Mouse (Mus musculus): ENCODE measurements around the gene Cobl. TPM values are rescaled to one million over a fixed set of nuclear protein-coding genes. Genes with fewer than 3 reads are reported as not detected.

The Cobl gene
- total and polyA plus RNA-seq, 2 experiments from 2014 or later = 20.5 to 42.5 TPM

DNA sequence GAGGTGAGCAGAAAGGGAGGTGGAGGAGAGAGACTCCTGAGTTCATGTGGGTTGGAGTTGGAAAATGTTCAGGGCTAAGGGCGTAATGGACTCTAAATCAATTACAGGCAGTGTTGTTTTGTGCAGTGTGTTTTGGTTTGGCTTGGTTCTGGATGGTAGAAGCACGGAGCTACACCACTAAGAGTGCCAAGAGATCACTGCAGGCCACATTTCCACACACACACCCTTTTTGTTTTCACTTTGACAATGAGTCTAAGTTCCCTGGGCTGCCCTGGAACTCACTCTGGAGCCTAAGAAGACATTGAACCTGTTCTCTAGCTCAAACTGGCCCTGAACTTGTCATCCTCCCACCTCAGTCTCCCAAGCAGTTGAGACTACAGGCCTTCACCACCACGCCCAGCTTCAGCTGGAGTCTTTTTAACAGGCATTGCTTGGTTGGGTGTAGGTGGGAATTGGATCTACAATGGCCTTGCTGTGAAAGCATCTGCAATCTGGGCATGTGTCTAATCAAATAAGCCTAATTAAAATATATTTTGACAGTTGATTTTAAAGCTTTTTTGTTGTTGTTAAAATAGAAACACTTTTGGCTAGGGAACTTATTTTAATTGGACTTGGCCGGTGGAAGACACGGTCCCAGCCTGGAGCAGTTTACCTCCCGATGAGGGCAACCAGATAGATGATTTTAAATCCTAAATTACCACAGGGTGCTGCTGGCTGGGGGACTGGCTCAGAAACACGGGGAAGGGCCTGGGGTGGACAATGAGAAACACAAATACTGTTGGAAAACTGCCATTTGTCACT is 4.8 kb downstream of the Cobl start:
- no peak overlapping the region for H3K4me2 ChIP-seq (ENCODE audit: low read depth, low read length)
- 75% methylated on average over 7 of the region's 7 CpGs for WGBS
- H3K9ac ChIP-seq (replicated peaks; ENCODE audit: low read depth, low read length) = no peak overlapping the region
- no peak for ATAC-seq (ENCODE audit: insufficient read depth, low read depth)
- TF ChIP-seq CTCF (IDR thresholded peaks at IDR 0.05; ENCODE audit: low read depth) (no peak), EP300 (IDR thresholded peaks at IDR 0.05; ENCODE audit: low read depth) (no peak)
- peaks cover 10% of the 10 kb centered on the region for H3K4me1 ChIP-seq (ENCODE audit: control insufficient read depth, insufficient read depth)
- no peak overlapping the region for H3K4me3 ChIP-seq (ENCODE audit: low read depth, low read length)
- H3K9me3 ChIP-seq (replicated peaks; ENCODE audit: control insufficient read depth, low read length) = no peaks in the 10 kb centered on the region
- peaks cover 6% of the 10 kb centered on the region for H3K27me3 ChIP-seq (ENCODE audit: control insufficient read depth, insufficient read depth, low read length)
- no peak for DNase-seq (ENCODE audit: low spot score)
- no peak overlapping the region for H3K27ac ChIP-seq (ENCODE audit: low read depth)
- no peaks in the 10 kb centered on the region for H3K36me3 ChIP-seq (replicated peaks; ENCODE audit: control insufficient read depth, insufficient read depth, low read length)

- H3K4me2 ChIP-seq (ENCODE audit: low read depth, low read length) = no peak overlapping the region
- no peak for DNase-seq (ENCODE audit: low spot score)
- no peak for TF ChIP-seq CTCF (IDR thresholded peaks at IDR 0.05; ENCODE audit: low read depth)
- no peak for TF ChIP-seq EP300 (IDR thresholded peaks at IDR 0.05; ENCODE audit: low read depth)
- H3K9ac ChIP-seq (replicated peaks; ENCODE audit: low read depth, low read length) = no peak overlapping the region
- H3K36me3 ChIP-seq (replicated peaks; ENCODE audit: control insufficient read depth, insufficient read depth, low read length) = no peaks in the 10 kb centered on the region
- no peak for ATAC-seq (ENCODE audit: insufficient read depth, low read depth)
- H3K4me1 ChIP-seq (ENCODE audit: control insufficient read depth, insufficient read depth) = peaks cover 10% of the 10 kb centered on the region
- WGBS = 40% methylated on average over 3 of the region's 3 CpGs
- no peak overlapping the region for H3K27ac ChIP-seq (ENCODE audit: low read depth)
- peaks cover 2% of the 10 kb centered on the region for H3K27me3 ChIP-seq (ENCODE audit: control insufficient read depth, insufficient read depth, low read length)
- H3K4me3 ChIP-seq (ENCODE audit: low read depth, low read length) = no peak overlapping the region
- no peaks in the 10 kb centered on the region for H3K9me3 ChIP-seq (replicated peaks; ENCODE audit: control insufficient read depth, low read length)
Observed at GRCm38 (mm10) chr11:12458814-12459213, 5.9 kb downstream of the Cobl start.

- peaks cover 10% of the 10 kb centered on the region for H3K4me1 ChIP-seq (ENCODE audit: control insufficient read depth, insufficient read depth)
- no peak overlapping the region for H3K4me3 ChIP-seq (ENCODE audit: low read depth, low read length)
- TF ChIP-seq CTCF (IDR thresholded peaks at IDR 0.05; ENCODE audit: low read depth) (no peak), EP300 (IDR thresholded peaks at IDR 0.05; ENCODE audit: low read depth) (no peak; the same call in 1 of the 2 replicates)
- H3K27me3 ChIP-seq (ENCODE audit: control insufficient read depth, insufficient read depth, low read length) = no peaks in the 10 kb centered on the region
- H3K9me3 ChIP-seq (replicated peaks; ENCODE audit: control insufficient read depth, low read length) = no peaks in the 10 kb centered on the region
- no peaks in the 10 kb centered on the region for H3K36me3 ChIP-seq (replicated peaks; ENCODE audit: control insufficient read depth, insufficient read depth, low read length)
- H3K9ac ChIP-seq (replicated peaks; ENCODE audit: low read depth, low read length) = no peak overlapping the region
- peak; percentile 89 for ATAC-seq (ENCODE audit: insufficient read depth, low read depth)
- H3K4me2 ChIP-seq (ENCODE audit: low read depth, low read length) = no peak overlapping the region
- WGBS = 35% methylated on average over 2 of the region's 2 CpGs
- no peak overlapping the region for H3K27ac ChIP-seq (ENCODE audit: low read depth)
- peak; percentile 49 for DNase-seq (ENCODE audit: low spot score)
Observed at GRCm38 (mm10) chr11:12458392-12458791, 6.4 kb downstream of the Cobl start.

GRCm38 (mm10) chr11:12448101-12448500 is 16.7 kb downstream of the Cobl start:
- H3K4me3 ChIP-seq (ENCODE audit: low read depth, low read length) = no peak overlapping the region
- no peak for ATAC-seq (ENCODE audit: insufficient read depth, low read depth)
- H3K27ac ChIP-seq (ENCODE audit: low read depth) = no peak overlapping the region
- TF ChIP-seq EP300 (IDR thresholded peaks at IDR 0.05; ENCODE audit: low read depth) (no peak), CTCF (IDR thresholded peaks at IDR 0.05; ENCODE audit: low read depth) (no peak)
- no peaks in the 10 kb centered on the region for H3K27me3 ChIP-seq (ENCODE audit: control insufficient read depth, insufficient read depth, low read length)
- H3K4me1 ChIP-seq (ENCODE audit: control insufficient read depth, insufficient read depth) = no peaks in the 10 kb centered on the region
- DNase-seq (ENCODE audit: low spot score) = no peak
- H3K9me3 ChIP-seq (replicated peaks; ENCODE audit: control insufficient read depth, low read length) = no peaks in the 10 kb centered on the region
- no peak overlapping the region for H3K4me2 ChIP-seq (ENCODE audit: low read depth, low read length)
- H3K9ac ChIP-seq (replicated peaks; ENCODE audit: low read depth, low read length) = no peak overlapping the region
- no peaks in the 10 kb centered on the region for H3K36me3 ChIP-seq (replicated peaks; ENCODE audit: control insufficient read depth, insufficient read depth, low read length)
- WGBS = 78% methylated on average over 3 of the region's 3 CpGs

DNA sequence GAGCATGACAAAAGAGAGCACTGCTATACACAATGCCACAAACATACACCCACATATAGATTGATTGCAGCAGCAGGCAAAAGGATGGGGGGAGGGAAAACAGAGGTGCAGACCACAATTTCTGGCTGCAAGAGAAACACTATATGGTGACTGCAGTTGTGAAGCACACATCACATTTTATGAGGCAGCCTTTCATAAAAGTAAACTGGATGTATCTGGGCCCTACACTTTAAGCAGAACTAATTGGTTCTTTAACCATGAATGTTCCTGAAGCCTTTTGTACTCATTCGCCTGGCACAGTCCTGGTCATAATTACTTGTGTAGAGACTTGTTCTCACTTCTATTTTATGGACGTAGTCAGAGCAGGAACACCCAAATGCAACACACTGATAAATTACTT is 19.5 kb downstream of the Cobl start:
- Histone ChIP-seq H3K27me3 (ENCODE audit: control insufficient read depth, insufficient read depth, low read length) (no peaks in the 10 kb centered on the region), H3K9ac (replicated peaks; ENCODE audit: low read depth, low read length) (no peak overlapping the region), H3K4me1 (ENCODE audit: control insufficient read depth, insufficient read depth) (no peaks in the 10 kb centered on the region), H3K4me2 (ENCODE audit: low read depth, low read length) (no peak overlapping the region), H3K36me3 (replicated peaks; ENCODE audit: control insufficient read depth, insufficient read depth, low read length) (no peaks in the 10 kb centered on the region), H3K27ac (ENCODE audit: low read depth) (no peak overlapping the region), H3K4me3 (ENCODE audit: low read depth, low read length) (no peak overlapping the region), H3K9me3 (replicated peaks; ENCODE audit: control insufficient read depth, low read length) (no peaks in the 10 kb centered on the region)
- TF ChIP-seq EP300 (IDR thresholded peaks at IDR 0.05; ENCODE audit: low read depth) = no peak
- TF ChIP-seq CTCF (IDR thresholded peaks at IDR 0.05; ENCODE audit: low read depth) = no peak
- ATAC-seq (ENCODE audit: insufficient read depth, low read depth) = no peak
- 81% methylated on average over 2 of the region's 2 CpGs for WGBS
- DNase-seq (ENCODE audit: low spot score) = no peak

DNA sequence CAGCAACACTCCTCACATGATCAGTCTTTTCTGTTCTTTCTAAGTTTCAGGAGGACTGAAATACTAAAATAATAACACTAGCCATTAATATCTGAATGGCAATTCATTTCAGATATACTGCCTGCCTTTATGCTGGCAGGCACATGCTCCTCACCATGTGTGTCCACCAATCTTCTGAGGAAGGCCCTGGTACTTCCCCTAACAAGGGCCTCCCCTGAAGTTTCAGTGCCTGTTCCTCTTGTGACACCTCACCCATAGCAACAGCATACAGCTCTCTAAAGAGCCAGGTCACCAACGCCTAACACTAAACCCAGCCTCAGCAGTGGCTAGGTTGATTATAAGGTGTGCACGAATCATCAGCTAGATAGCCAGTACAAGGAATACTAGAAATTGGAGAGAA is 20.5 kb downstream of the Cobl start:
- no peak for TF ChIP-seq CTCF (IDR thresholded peaks at IDR 0.05; ENCODE audit: low read depth)
- TF ChIP-seq EP300 (IDR thresholded peaks at IDR 0.05; ENCODE audit: low read depth) = no peak
- DNase-seq (ENCODE audit: low spot score) (no peak), ATAC-seq (ENCODE audit: insufficient read depth, low read depth) (no peak)
- 65% methylated on average over 2 of the region's 2 CpGs for WGBS
- H3K4me3 ChIP-seq (ENCODE audit: low read depth, low read length) = no peak overlapping the region
- H3K9ac ChIP-seq (replicated peaks; ENCODE audit: low read depth, low read length) = no peak overlapping the region
- H3K27me3 ChIP-seq (ENCODE audit: control insufficient read depth, insufficient read depth, low read length) = no peaks in the 10 kb centered on the region
- no peak overlapping the region for H3K4me2 ChIP-seq (ENCODE audit: low read depth, low read length)
- H3K27ac ChIP-seq (ENCODE audit: low read depth) = no peak overlapping the region
- H3K9me3 ChIP-seq (replicated peaks; ENCODE audit: control insufficient read depth, low read length) = no peaks in the 10 kb centered on the region
- H3K4me1 ChIP-seq (ENCODE audit: control insufficient read depth, insufficient read depth) = no peaks in the 10 kb centered on the region
- H3K36me3 ChIP-seq (replicated peaks; ENCODE audit: control insufficient read depth, insufficient read depth, low read length) = no peaks in the 10 kb centered on the region
